Mouse (Mus musculus) right cerebral cortex, postnatal 25 days (tissue): ENCODE results near the gene Ppp1r12b.

Experiments
- DNase-seq: peaks from one replicate; pipeline ENCODE4 v3.0.0; 2022

The Ppp1r12b gene

DNA sequence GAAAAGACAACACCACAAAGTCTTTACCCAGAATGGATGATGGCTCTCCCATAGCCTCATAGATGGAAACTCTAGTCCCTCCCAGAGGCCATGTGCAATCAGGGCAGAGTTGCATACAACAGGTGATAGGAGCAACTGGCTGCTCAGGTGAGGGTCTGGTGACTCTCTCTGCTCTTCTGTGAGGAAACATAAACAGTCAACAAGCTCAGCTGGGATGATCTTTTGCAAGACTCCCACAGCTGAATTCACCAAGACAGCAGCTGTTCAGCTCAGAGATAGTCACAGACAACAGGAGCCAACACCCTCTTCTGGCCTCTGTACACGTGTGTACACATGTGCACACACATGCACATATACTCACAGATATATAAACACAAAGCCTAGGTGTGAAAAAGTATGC, 17.5 kb downstream of the Ppp1r12b start:
- DNase-seq, result no peak

DNA sequence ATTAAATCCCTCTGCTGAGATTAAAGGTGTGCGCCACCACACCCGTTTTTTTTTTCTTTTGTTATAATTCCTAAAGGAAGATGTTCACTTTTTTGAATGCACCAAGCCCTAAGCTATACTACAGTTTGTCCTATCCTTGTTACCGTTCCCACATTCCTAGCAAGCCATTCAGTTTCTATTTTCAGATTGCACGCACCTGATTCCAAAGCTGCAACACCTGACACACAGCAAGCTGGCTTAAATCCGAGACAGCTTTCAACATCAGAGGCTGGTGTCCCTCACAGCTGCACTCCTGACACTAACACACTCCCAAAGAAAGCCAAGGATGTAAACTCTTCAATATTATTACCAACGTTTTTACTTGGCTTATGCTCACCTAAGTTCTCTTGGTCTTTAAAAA, 19.4 kb downstream of the Ppp1r12b start:
- no peak for DNase-seq

DNA sequence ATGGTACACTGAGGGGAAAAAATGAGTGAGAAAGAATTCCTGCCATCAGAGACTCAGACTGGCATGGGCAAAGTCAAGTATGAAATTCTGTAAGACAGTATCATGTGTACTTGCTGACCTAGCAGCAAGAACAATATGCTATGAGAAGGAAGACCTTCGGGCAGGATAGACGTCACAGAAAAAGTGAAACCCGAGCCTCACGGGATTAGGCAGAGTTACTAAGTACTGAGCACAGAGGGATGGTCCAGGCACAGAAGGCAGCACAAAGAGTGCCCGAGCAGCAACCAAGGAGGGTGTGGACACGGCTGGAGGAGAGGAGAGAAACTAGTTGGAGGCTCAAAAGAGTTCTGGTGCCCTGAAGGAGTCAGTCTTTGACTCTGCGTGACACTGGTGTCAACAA, 23.3 kb downstream of the Ppp1r12b start:
- no peak for DNase-seq

DNA sequence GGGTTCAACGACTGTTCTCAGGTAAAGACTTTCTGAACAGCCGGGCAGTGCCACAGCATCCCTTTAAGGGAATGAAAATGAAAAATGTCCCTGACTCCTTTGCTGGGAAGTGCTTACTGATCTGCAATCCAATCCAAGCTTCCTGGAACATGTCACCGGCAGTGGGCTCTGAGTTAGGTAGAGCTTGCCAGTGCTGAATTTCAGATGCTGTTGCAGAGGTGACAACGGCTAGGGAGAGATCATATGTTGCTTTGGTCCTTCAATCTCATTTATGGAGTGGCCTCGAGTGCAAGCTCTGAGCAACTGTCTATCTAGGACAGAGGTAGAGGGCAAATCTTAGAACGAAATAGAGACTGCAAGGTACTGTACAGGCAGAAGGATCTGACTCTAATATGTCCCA, 36.7 kb downstream of the Ppp1r12b start:
- DNase-seq, result peak; percentile 19

DNA sequence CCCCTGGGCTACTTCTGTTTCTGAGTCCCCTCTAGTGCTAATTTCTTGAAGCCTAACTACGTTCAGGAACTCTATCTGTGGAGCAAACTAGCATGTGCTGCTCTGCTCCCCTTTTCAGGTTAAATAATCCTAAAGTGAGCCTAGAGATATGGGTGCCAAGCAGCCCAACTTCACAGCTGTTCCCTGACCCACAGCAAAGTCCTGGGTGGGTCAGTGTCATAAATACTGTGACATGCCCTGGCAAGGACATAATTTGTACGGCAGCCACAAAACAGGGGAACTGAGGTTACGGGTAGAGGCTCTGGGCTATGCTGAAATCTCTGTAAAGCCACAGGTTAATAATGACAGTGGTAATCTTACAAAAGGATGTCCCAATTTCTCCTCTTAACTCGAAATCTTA, 40.3 kb downstream of the Ppp1r12b start:
- no peak for DNase-seq

DNA sequence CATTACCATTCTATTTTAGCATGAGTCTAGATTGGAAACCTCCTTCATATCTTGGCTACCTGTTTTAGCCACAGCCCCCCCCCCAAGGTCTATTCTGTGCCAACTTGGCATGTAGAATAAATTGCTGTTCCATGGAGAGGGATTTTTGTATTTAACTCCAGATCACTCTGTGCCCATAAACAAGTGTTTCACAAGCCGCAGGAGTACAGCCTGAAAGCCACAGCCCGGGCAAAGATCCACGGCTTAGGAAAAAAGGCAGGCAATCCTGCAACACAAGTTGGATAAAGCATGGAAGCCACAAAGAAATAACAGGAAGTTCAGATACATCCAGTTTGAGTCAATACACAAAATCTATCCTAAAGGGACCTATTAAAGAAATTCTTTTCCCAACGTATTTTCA, 42.2 kb downstream of the Ppp1r12b start:
- no peak for DNase-seq

DNA sequence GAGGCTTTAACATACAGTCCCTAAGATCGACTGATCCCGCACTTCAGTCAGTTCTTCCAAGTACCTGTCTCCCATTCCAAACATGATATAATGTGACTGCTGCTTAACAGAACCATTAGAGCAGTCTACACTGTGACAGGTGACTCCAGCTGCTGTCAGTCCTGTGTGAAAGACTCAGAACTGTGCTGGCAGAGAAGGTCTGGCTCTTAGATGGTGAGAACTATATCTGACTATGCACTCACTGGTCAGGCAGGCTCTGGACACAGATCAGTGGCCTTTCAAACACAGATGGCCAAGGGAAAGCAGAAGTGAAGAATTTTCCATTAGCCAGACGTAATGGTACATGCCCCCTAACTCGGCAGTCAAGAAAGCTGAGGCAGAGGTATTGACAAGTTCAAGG, 43.9 kb downstream of the Ppp1r12b start:
- no peak for DNase-seq

DNA sequence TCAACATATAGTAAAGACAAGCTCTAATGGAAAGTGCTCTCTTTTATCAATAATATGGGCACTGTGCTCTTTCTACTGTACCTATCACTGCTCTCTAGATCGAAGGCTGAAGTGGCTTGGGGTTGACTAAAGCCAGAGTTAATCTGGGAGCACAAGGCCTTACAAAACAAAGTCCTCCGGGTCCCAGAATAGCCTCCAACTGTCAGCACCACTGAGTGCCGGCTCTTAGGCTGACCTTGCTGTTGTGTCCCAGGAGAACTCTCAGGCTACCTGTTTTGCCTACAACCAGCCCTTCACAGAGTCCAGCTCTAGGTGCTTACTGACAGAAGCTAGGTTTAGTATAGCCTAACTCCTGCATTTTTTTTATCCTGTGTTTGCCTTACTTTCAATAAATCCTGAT, 45.7 kb downstream of the Ppp1r12b start:
- no peak for DNase-seq

DNA sequence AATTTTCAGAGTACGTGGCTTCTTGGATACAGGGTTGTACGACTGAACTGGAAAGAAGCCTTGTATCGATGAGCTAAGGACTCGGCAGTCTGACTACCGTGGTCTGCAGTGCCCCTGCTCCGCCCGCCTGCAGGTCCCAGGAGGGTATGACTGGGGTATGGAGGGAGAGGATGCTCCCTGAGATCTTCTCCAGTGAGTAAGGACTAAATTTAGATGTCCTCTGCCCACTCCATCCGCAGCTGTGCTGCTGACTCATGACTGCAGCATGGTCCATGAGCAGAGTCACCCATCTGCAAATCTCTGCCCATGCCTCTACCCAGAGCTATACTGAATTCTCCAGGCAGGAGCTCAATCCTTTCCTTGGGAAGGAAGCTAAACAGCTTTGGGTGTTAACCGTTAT, 46.3 kb downstream of the Ppp1r12b start:
- peak; percentile 78 for DNase-seq

DNA sequence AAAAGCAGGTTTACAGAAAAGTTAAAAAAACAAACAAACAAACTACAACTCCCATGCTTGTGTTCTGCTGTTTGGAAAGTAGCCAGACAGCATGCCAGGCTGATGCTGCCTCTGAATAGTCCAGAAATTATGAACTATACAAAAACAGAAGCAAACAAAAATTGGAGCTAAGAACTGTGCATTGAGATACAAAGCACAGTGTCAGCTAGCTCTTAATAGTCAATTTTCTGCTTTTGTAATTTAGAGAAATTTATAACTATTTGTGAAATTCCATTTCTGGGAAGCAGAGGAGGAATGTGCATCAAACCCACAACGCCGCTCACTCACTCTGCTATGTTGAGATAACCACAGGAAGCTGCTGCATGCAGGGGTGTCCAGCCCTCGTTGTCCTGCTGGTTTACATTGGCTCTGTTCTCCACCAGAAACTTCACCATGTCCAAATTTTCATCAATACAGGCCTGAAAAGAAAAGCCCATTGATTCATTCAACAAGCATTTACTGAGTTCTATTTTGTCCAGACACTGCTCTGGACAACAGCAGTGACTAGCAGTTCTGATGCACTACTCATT, 53.6 kb downstream of the Ppp1r12b start:
- DNase-seq, result no peak

DNA sequence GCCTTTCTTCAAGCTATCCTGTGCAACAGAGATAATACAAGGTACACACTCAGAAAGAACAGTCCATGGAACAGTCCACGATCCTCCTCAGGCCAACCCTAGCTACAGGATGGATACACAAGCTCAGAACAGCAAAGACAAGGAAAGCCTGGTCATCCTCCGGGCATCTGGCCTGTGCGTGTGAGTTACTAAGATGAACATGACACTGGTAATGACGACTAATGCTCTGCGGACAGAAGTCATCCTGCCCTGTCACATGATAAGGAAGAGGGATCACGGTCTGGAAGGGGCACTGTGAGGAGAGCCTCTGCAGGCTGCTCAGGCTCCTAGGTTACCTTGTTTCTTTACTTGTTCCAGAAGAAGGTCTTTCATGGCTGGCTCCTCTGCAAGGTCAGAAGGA, 59.7 kb downstream of the Ppp1r12b start:
- no peak for DNase-seq

DNA sequence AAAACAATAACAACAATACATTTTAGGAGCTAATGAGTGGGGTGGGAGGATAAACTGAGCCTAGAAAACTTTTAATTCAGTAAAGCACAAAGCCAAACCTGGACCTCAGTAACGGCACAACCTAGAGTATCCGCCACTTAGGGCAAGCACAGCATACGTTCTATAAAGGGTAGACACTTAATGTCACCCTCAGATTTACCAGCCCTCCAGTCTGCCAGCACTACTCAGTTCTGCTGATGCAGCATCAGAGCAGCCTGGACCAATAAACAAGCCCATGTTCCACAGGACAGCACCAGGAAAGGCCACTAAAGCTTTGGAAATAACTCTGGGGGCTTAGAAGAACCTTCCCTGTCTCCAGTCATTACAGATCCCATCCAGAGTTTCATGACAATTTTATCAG, 60.9 kb downstream of the Ppp1r12b start:
- no peak for DNase-seq

DNA sequence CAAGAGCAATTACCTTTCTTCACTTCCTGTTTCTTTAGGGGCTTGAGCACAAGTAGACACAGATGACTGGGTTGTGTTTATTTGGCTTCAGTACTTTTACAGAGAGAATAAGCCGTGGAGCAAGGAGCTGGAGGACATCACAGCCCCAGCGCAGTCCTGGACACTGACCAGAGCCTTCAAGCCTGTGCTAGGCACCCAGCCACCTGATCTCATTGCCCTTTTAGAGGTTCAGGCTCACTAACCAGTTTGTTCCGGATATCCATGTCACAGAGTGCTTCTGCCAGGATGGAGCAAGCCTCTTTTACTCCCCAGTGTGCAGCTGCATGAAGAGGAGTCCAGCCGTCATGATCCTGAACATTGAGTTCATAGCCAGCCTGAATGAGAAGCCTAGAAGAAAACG, 63.8 kb downstream of the Ppp1r12b start:
- DNase-seq, result no peak

DNA sequence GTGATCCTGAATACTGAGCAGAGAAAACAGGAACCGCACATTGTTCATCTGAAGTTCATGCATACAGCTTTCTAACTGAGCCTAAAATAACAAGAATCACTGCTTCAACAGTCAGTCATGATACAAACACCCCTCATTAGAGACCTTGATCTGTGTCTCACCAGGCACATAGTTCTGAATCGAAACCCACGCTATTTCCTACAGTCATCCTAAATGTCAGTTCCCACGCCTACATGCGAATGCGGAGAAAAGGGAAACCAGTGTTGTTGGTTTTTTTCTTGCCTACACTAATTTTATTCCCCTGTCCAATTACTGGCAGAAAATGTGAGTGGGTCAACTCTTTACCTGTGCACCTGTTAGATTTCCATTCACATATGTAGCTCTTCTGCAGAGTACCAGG, 66.1 kb downstream of the Ppp1r12b start:
- no peak for DNase-seq

DNA sequence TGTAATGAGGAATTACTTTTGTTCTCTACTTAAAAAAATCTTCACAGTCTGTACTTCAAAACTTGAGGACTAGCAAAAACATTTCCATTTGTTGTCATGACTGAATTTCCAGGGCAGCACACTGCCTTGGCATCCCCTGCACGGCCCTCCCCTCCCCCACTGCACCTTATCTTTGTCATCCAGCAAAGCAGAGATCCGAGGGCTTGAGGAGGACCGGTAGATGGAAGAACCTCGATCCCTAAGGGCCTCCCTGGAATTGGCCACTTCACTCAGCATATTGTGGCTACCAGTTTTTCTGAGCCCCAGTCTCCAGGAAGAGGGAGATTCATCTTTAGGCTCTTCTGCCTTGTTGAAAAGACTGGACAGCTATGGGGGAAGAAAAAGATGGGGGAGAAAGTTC, 79.9 kb downstream of the Ppp1r12b start:
- DNase-seq, result no peak

DNA sequence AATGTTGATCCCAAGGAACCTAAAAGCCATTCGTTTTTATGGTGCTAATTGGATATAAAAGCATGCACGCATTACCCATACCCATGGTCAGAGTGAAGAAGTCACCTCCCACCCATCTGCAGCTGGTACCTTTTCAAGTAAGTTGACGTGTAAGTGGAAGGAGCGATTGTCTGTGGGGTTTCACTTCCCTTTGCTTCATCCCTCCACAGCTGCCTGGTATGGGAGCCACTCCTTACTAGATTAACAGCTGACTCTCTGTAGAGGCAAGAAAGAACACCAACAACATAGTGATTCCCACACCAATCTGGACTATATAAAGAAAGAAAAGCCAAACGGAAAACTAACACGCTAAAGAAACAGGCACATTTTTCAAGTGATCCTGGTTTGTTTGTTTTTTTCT, 83.1 kb downstream of the Ppp1r12b start:
- no peak for DNase-seq

DNA sequence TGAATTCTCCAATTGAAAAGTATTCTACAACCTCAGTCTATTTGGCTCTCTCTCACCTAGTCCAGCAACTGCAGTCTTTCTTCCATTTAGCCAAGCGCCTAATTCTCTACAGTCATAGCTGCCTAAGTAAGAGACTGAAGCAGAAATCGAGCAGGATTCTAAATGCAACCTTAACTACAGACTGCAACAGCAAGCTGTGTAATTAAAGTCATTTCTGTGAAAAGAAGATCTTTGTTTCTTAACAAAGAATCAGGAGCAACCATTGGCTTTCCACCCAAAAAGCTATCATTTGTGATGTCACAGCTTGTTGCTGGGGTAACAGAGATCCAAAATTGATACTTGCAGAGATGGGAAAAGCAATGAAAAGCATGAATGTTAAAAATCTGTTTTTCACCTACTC, 89.3 kb downstream of the Ppp1r12b start:
- DNase-seq, result no peak

DNA sequence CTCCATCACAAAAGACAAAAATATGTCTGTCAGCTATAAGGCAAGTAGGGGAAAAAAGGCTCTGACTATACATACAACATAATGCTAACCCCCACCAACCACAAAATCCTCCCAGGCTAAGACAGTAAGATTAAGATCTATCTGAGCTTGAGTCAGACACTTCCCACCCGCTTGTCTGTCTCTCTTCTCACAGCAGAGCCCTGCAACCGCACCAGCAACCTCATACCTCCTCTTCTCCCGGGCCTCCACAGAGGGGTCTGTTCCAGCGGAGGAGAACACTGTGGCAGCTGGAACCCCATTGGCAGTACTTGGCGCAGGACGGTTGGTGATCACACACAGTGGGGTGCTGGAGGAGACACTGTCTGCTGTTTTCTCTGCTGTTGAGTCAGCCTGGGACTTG, 90.2 kb downstream of the Ppp1r12b start:
- no peak for DNase-seq

DNA sequence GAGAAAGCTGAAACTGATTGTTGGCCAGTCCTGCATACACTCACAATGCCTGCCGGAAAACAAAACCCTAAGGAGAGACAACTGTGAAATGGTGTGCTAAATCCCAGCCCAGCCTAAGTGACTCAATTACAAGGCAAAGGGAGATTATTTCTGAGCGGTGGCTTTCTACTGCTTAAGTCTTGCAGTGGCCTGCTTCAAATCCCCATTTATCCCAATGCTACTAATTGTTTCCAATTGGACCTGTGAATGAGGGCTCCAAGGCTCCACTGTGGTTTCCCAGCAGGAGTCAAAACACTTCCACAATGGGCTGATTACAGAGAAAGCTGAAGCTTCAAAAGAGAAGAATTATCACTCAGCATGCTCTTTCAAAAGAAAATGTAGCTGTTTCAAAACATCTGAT, 95.2 kb downstream of the Ppp1r12b start:
- DNase-seq, result no peak

DNA sequence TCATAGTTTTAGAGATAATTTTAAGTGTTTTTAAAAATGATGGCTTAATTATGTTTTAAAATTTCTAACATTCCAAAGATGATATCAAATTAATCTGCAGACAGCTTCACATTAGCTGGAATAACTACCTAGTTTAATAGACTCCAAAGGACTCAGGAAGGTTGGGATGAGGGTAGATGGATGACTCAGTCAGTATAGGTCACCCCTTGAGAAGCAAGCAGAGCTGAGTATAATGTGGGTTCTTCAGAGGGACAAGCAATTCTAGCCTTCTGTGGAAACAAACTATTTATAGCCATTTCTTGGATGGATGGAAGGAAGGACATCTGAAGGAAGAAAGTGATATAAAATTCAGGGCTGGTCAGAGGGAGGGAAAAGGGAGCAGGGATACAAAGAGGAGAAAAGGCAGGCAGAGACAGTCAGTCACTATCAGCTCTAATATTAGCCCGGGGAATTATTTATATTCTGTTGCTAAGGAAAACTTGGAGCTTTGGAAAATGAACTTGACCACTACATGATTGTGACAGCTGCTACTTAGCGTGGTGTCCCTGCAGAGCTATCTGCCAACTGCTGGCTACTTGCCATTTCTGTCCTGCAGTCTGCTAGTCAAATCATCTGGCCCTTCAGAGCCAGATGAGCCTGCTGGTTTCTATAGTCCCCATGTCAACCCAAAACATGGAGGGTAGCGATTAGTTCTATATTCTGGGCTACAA, 97.2 kb downstream of the Ppp1r12b start:
- DNase-seq, result no peak

DNA sequence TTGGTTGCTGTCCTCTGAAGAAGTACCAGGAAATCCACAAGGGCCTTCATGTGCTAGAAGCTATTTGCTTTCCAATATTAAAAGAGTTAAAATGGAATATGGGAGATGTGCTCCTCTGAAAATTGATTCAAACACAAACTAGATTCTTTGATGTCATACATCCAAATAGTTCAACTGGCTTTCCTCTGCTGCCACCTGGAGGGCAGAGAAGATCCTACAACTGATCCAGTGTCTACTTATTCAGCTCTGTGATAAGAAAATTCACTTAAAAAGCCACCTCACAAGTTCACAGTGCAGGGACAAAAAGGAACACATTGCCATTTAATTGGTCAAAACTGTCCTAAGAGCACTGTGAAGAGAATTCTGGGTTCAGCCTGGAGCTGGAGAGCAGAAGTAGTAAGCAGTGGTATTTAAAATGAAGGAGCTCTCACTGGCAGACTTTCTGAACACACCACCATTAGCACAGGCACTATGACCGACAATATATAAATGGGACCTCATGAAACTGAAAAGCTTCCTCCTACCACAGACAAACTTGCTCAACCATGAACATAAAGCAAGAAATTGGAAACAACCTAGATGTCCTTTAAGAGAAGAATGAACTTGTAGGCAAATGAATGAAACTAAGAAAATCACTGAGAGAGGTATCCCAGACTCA, 101.3 kb downstream of the Ppp1r12b start:
- DNase-seq, result peak; percentile 76

DNA sequence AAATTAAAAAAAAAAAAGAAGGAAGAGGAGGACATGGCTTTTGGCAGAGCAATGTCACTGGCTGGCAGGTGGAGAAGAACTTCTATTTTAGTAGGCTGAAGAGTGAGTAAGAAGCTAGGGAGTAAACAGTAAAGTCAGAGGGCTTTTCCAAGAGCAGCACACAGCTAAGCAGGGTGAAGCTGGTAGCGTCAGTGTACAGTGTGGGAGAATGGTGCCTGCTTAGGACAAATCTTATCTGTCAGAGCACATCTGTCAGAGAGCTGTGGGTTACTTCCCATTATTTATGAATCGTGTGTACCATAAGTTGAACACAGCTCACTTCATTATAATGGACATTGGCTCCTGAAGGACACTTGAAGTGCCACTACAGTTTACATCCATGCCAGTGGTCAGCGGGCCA, 102.9 kb downstream of the Ppp1r12b start:
- DNase-seq, result no peak

DNA sequence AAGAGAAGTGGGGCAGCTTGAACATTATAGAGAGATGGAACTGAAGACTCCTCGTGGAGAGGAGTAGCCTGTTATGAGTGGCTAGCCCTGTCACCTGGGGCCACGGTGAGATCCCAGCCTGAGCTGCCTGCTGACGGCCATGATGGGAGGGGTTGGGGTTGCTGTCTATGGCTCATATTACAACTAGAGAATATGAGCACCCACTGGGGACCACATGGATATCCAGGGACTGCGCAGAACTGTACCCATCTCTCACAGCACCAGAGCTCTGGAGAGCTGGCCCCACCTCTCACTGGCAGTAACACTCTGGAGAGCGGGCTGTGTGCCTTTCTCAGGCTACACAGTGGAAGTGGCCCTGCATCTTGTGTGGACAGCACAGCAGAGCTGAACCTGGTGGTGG, 104.5 kb downstream of the Ppp1r12b start:
- no peak for DNase-seq

DNA sequence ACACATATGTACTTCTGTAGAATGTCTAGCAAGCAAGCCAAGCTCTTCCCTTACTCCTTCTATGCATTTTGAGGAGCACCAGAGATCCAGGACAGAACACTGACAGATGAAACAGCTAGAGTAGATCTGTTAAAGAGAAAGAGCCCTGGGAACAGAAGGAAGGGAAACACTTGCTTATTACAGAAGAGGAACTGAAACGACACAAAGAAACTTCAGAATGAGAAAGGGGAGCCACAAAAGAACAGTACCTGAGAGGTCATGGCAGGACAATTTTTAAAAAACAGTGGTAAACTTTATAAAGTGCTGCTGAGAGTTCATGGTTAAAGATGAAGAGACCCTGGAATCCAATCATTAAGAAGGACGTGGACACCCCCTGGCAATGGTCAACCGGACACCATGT, 105.4 kb downstream of the Ppp1r12b start:
- no peak for DNase-seq

DNA sequence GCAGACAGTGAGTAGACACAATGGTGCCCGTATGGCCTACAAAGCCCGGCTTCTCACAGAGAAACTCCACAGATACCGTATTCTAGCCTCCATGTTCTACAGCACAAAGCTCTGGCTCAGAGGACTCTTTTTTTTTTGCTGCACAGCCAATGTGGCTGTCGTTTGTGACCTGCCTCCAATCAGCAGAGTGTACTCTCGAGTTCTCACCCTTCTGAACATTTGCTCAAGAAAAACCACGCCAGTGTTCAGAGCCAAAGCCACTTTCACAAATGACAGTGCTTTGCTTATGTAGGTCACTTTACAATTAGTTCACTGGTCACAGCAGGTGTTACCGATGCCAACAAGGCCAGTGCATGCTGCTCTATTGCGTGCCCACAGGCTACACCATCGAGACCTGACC, 107.9 kb downstream of the Ppp1r12b start:
- no peak for DNase-seq
